Mouse (Mus musculus): Measurements from ENCODE around the gene Ripor1. TPM values are rescaled to one million over a fixed set of nuclear protein-coding genes. Genes with fewer than 3 reads are reported as not detected.

Gene Ripor1
- total RNA-seq, 4 experiments from 2014 or later: 45.5 to 50.0 (median 47.4) TPM

DNA sequence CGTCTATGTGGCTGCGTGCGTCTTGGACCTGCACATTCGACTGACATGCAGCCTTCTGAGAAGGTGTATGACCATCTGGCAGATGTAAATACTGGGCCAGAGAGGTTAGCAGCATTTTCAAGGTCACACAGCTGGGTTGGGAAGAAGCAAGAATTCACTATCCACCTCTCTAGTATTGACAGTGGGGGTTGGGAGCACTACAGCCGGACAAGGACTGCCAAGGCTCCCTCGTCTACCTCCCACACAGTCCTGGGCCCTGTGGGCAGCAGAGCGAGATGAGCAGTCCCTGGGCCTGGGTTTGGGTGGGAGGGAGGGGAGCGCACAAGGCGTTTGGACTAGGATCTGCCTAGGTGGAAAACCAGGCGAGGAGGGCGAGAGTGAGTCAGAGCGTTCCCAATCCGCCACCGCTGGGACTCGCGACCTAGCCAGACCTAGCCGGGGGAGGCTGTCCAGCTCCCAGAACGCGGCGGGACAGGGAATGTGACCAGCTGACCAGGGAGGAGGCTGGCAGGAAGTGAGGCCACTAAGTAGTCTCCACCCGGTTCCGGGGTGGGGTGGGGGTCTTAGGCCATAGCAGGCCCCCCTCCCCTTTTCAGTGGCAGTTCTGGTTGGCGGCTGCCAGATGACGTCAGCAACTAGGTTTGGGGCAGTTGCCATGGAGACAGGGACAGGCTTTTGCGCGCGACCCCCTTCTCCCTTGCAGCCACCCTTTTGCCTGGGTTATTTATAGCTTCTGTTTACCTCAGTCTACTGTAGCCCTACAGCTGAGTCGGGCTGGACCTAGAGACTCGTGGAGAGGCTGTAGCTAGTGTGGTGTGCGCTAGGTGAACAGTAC lies 1.4 kb downstream of the Ripor1 start:
- DNase-seq (ENCODE audit: low spot score): peak; percentile 91

DNA sequence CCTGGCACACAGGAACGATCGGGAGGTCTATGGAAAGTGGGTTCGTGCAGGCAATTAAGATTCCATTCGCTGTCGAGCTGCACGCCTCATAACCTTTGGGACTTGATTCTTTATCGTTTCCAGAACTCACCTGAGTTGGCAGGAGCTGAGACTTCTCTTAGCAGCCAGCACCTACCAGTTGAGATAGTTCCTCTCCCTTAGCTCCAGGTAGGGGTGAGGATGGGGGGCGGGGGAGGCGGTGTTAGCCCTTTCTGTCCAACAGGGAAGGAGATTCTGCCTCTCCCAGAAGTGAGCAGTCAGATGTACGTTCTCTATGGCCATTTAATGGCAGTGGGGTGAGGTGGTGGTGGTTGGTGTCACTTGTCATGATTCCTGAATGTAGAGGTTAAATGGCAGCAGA lies 2.0 kb downstream of the Ripor1 start:
- DNase-seq (ENCODE audit: low spot score): no peak

DNA sequence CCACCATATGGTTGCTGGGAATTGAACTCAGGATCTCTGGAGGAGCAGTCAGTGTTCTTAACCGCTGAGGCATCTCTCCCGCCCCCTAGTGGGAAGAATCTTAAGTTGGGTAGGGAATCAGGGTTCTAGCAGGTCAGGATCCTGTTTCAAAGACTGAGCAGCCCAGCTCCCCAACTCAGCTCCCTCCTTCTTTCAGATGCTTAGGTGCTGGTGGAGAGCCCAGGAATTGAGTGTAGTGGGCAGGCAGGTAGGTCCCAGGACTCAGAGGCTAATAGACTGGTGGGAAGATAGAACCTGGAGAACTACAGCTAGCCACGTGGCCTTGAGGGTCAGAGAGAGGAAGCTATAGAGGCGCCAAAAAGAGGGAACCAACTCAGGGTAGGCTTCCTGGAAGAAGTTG lies 2.6 kb downstream of the Ripor1 start:
- peak; percentile 60 for DNase-seq (ENCODE audit: low spot score)

DNA sequence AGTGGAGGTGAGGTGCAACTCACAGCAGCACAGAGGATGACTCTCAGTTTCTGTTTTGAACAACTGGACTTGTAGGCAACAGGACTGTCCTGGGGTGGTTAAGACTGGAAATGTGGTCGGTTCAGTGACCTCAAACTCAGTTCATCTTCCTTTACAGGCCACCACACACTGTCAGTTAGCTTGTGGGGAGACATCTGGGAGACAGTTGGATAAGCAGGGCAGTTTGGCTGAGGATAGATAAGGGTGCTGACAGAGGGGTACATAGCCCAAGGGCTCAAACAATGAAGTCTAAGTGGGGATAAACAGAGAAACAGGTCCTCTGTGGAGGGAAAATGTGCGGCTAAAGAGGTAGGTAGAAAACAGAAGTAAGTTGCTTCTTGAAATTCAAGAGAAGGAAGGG lies 4.3 kb downstream of the Ripor1 start:
- DNase-seq (ENCODE audit: low spot score): no peak

DNA sequence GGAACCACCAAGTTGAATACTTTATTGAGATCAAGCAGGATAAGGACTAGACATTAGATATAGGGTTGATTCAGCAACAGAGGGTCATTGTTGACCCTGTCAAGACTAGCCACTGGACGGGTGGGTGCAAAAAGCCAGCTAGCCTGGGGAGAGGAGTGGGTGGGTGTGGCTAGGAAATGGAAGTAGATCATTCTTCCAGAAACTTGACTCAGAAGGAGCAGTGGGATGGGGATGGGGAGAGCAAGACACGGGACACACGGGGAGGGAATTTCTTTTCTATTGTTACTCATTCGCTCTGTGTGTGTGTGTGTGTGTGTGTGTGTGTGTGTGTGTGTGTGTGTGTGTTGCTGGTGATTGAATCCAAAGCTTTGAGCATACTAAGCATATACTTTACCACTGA lies 4.7 kb downstream of the Ripor1 start:
- DNase-seq (ENCODE audit: low spot score): no peak

DNA sequence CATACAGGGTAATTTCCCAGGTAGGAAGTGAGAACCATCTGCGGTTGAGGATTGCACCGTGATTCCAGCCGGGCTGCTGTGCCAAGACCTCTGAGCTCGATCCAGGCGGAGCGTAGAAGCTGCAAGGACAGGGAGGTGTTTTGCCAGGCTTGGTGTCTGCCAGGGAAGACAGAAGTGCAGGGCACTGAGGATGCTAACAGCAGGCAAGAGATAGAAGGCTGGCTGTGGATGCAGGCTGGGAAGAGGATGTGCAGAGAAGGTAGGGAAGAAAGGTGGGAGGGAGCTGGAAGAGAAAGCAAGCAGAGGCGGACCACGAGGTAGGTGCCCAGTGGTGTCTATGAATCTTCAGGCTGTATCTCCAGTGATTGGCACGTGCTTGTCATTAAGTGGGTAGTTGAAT lies 6.8 kb downstream of the Ripor1 start:
- no peak for DNase-seq (ENCODE audit: low spot score)

DNA sequence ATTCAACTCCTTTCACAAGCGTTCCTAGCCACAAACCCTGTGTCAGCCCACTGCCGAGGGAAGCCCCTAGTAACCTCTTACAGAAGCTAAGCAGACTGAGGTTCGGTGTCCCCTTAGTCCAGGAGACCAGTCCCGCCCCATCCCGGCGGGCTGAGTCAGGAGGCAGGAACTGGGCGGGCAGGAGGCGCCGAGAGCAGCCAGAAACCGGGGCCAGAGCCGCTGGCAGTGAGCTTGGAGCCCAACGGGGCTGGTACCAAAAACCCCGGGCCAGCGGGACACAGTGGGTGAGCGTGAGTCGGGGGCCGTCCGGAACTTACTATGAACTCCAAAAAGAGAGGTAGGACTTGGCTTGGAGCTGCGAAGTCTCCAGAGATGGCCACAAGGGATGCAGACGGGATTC lies 8.0 kb downstream of the Ripor1 start:
- DNase-seq (ENCODE audit: low spot score): peak; percentile 69

DNA sequence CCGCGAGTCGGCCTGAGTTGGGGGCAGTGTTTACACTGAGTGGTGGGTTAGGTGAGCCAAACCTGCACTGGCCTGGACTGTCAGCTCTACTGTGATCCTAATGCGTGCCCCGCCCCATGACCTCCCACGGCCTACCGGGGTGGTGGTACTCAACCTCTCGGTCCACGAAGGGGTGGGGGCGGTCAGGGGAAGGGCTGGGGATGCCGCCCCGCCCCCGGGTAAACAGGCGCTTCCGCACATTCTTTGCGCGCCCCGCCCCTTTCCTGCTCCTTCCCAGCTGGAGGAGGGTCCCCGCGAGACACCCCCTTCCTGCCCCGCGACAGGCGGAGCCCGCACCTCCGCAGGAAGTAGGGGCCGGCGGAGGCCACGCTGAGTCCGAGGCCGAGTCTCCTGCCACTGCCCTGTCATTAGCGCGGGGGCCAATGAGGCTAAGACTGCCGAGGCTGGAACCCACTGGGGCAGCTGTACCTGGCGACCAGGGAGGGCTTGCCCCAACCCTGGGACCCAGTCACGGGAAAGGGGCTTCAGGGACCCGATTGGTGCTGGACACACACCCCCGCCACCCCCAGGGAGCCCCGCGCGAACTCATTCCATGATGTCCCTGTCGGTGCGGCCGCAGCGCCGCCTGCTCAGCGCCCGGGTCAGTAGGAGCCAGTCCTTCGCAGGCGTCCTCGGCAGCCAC lies 8.9 kb downstream of the Ripor1 start:
- DNase-seq (ENCODE audit: low spot score): peak; percentile 89

DNA sequence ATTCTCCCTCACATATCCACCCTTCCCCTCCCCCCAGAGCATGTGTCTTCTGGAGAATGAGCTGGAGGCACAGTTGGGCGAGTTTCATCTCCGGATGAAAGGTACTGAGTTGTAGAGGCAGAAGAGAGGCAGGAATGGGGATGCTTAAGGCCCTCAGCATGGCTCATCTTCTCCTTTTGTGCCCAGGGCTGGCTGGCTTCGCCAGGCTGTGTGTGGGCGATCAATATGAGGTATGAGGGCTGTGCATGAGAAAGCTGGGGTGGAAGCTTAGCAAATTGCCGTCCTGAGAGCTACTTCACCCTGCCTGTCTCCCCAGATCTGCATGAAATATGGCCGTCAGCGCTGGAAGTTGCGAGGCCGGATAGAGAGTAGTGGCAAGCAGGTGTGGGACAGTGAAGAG lies 10.9 kb downstream of the Ripor1 start:
- no peak for DNase-seq (ENCODE audit: low spot score)

DNA sequence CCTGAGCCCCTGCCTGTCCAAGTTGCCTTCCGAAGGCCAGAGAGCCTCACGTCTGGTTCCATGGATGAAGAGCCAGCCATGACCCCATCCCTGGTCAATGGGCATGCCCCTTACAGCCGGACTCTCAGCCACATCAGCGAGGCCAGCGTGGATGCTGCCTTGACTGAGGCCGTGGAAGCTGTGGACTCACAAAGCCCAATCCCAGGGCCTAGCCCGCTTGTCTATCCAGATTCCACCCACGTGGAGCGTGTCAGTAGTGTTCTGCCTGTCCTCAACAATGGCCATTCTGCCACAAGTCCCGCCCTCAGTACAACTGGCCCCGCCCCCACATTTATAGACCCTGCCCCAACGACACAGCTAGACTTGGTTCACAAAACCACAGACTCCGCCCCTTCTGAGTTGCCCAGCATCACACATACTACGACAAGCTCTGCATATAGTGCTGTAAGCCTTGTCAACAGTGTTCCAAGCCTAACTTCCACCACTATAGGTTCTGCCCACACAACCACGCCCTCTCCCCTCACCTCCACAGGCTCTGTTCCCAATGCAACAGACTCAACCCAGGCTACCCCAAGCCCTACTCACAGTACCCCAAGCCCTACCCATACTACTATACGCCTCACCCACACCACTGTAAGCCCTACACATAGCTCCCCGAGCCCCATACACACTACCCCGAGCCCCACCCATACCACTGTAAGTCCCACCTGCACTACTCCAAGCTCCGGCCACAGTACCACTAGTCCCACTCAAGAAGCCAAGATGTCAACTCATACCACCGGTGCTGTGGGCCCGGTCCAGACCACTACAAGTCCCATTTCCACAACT lies 12.6 kb downstream of the Ripor1 start:
- DNase-seq (ENCODE audit: low spot score): no peak

DNA sequence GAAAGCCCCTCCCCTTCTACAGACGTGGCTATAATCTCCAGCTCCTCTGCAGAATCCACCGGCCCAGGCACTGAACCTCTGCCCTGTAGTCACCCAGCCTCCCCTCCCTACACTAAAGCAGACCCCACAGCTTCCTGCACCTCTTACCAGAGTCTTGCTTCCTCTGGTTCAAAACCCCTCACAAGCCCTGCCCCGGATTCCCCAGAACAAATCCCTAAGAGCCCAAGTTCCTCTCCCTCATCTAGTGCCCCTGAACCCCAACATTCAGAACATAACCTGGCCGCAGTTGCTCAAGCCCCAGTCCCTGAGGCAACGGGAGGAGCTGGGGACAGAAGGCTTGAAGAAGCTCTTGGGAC lies 13.2 kb downstream of the Ripor1 start:
- no peak for DNase-seq (ENCODE audit: low spot score)

DNA sequence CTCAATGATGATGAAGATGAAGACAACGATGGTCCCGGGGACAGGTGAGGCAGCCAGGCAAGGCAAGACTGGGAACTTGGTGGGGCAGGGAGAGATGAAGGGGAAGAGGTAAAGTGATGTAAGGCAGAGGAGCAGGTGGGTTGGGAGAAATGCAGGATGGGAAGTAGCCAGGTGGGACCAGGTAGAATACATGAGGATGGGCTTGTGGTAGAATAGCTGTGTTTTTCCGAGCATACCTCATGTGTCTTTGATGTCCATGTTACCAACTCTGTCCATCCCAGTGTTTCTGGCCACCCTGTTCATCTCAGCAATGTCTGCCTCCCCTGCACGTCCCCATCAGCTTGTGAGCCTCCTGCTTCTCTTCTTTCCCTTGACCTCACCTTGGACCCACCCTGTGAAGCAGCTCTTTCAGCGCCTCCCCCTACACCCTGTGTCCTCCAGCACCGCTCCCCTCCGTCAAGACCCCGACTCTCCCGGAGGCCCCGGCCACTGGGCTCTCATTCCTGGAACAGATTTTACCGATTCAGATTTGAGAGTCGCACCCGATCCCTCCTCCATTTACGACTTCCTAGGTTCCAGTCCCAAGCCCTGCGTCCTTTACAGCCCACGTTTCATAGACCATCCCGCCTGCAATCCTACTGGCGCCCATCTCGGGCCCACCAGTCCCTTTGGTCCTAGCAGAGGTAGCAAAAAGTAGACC lies 14.0 kb downstream of the Ripor1 start:
- DNase-seq (ENCODE audit: low spot score): no peak

DNA sequence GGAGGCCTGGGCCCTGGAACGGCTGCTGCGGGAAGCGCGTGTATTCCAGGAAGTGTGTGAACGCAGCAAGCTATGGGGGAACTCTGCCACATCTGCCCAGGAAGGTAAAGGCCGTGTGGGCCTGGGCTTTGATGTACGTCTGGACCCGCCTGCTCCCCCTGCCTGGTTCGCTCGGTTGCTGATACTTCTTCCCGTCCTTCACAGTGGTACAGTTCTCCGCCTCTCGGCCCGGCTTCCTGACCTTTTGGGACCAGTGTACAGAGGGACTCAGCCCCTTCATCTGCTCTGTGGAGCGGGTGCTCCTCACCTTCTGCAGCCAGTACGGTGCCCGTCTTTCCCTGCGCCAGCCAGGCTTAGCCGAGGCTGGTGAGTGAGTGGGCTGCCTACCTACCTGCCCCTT lies 15.2 kb downstream of the Ripor1 start:
- DNase-seq (ENCODE audit: low spot score): no peak

DNA sequence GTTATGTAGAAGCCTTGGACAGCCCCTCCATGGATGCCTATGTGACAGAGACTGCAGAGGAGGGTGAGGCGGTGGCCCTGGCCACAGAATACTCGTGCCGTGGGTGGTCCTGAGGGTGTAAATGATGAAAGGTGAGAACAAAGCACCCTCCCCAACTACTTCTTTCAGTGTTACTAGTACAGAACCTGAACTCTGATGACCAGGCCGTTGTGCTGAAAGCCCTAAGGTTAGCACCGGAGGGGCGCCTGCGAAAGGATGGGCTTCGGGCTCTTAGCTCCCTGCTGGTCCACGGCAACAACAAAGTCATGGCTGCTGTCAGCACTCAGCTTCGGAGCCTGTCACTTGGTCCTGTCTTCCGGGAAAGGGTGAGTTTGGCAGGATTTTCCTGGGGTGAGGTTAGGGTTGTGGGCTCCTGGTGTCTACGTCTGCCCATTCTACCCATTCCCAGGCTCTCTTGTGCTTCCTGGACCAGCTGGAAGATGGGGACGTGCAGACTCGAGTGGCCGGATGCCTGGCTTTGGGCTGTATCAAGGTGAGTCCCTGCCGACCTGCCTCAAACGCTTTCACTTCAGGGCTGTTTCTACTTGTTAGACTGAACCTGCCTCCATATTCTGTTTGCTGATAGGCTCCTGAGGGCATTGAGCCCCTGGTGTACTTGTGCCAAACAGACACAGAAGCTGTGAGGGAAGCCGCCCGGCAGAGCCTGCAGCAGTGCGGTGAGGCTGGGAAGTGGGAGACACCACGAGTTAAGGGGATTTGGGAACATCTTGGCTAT lies 16.1 kb downstream of the Ripor1 start:
- DNase-seq (ENCODE audit: low spot score): no peak

DNA sequence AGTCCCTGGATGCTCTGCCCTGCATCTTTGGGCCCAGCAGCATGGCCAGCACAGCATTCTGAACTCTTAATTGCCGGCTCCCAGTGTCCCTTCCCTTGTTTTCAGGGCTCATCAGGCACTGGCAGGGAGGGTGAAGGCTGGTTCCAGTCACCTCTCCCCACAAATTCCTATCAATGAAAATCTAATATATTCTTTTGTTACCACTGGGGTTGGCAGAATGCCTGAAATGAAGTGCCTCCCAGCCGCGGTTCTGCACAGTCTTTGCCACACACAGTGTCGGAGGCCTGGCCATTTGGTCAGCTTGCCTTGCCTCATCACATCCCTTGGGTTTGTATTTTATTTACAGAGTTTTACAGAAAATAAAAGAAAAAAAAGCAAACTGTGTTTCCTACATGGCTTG lies 16.8 kb downstream of the Ripor1 start:
- no peak for DNase-seq (ENCODE audit: low spot score)

DNA sequence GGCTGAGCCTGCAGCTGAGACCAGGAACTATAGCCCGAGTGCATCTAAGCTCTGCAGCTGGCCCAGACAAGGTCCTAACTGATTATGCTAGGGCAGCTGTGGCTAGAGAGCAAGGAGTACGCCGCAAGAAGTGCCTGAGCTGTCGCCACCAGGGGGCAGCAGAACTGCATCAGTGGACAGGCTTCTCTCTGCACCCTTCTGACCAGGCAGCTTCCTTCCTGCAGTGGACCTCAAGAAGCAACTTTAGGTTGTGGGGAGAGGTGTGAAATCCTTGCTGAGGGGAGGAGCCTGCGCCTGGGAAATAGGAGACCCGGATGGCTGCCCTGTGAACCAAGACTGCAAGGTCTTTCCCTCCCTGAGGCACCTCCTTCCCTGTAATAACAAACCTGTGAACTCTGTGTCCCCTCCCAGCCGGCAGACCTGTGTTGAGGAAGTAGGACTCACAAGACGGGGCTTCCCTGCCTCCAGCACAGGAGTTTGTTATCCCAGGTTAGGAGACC lies 17.4 kb downstream of the Ripor1 start:
- peak; percentile 93 for DNase-seq (ENCODE audit: low spot score)

DNA sequence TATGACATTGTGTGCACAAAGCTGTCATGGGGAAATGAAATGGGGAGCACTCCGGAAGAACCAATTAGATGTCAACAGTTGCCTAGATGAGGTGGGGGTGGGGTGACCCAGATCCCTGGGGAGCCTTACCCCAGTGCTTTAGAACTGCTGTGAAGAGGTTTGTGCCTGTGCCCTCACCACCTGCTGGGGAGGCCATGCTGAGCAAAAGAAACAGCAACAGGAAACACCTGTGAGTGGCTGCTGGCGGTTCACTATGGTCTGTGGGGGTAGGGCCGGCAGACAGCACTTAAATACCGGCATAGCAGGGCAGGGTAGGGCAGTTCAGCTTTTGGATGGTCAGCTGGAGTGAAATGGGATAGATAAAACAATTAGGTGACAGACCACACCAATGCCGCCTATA lies 18.1 kb downstream of the Ripor1 start:
- DNase-seq (ENCODE audit: low spot score): no peak

DNA sequence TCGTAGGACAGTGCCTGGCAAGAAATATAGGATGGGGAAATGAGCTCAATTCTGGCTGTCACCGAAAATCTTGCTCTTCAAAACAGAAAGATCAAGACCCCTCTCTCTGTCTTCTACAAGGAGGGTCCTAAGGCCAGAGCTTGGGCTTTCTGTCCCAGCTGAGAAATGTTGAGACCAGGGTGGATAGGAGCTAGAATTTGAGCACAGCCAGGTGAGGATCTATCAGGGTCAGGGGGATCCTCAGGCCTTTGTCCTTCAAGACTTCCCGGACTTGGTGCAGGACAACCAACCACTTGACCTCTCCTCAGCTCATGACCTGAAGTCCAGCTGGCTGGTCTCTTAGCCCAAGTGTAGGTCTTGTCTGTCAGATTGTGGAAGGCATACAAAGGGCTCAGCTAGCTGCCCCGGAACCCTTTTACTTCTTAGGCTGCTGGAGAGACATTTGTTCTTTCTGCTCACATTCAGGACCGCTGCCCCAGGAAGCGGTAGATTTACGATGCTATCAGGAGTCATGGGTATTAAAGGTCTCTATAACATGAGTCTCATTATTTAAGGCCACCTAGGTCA lies 18.7 kb downstream of the Ripor1 start:
- no peak for DNase-seq (ENCODE audit: low spot score)

DNA sequence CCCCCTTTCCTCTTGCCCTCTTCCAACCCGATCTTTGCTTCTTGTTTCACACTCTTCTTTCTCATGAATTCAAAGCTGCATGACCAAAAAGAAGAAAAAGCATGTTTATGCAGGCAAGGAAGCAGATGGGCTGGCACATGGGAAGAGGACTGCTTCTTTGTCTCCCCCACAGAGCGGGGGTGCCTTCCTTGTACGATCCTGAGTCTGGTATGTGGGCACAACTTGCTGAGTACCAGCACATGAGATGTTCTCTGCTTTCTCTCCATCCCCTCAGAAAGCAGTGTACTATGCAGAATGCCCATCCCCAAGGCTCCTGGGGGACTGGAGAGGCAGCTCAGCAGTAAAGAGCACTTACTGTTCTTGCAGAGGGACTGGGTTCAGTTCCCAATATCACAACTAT lies 19.3 kb downstream of the Ripor1 start:
- DNase-seq (ENCODE audit: low spot score): no peak

DNA sequence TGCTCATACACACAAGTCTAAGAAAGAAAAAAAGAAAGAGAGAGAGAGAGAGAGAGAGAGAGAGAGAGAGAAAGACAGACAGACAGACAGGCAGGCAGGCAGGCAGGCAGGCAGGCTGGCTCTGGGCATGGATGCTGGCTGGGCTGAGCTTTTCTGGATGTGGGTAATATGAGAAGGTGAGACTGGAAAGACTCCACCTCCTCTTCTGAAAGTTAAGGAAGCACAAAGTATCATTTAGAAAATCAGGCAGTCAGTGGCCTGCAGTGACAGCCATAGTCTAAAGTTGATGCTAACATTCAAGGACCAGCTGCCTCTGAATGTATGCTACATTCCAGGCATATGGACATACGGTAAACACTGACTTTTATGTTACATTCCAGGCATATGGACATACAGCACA lies 19.8 kb downstream of the Ripor1 start:
- DNase-seq (ENCODE audit: low spot score): no peak

DNA sequence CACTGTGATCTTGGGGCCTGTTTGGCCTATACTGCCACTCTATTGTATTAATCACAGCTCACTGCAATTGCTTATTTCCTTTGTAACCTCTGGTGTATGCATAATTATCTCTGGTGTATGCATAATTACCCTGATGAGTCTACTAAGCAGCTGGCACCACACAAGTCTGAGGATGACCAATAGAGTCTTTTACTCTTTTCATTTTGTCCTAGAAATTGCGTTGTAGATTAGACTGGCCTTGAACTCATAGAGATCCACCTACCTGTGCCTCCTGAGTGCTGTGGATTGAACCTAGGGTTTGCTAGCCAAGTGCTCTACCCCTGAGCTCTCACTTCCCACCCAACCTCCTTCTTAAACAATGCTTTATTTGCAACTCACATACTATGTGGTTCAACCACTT lies 21.0 kb downstream of the Ripor1 start:
- DNase-seq (ENCODE audit: low spot score): no peak
